Mouse (Mus musculus): Measurements from ENCODE around the gene Arl5a. TPM values are rescaled to one million over a fixed set of nuclear protein-coding genes. Genes with fewer than 3 reads are reported as not detected.

Arl5a gene
- polyA plus RNA-seq, 1 experiment from 2014 or later, result 21.9 TPM

- ATAC-seq, result no peak
- Histone ChIP-seq H3K36me3 (replicated peaks; ENCODE audit: insufficient read depth, low read length) (no peaks in the 10 kb centered on the region), H3K4me3 (ENCODE audit: low read depth, low read length) (no peak overlapping the region), H3K27me3 (ENCODE audit: insufficient read depth, low read length) (no peaks in the 10 kb centered on the region), H3K9me3 (ENCODE audit: low read length) (no peaks in the 10 kb centered on the region), H3K27ac (ENCODE audit: low read depth) (no peak overlapping the region), H3K4me2 (ENCODE audit: low read depth, low read length) (no peak overlapping the region), H3K4me1 (ENCODE audit: insufficient read depth) (no peaks in the 10 kb centered on the region), H3K9ac (replicated peaks) (no peak overlapping the region)
- WGBS (ENCODE audit: insufficient replicate concordance), result 81% methylated on average over 9 of the region's 9 CpGs
- no peak for DNase-seq
- TF ChIP-seq EP300 (IDR thresholded peaks at IDR 0.05; ENCODE audit: low read depth), result no peak
- no peak for TF ChIP-seq CTCF (IDR thresholded peaks at IDR 0.05; ENCODE audit: low read depth)
Measured at GRCm38 (mm10) chr2:52361086-52361485, 63.6 kb downstream of the Arl5a start.

- no peak overlapping the region for H3K27ac ChIP-seq (ENCODE audit: low read depth)
- H3K9me3 ChIP-seq (ENCODE audit: low read length), result no peaks in the 10 kb centered on the region
- no peak for DNase-seq
- no peak for TF ChIP-seq CTCF (IDR thresholded peaks at IDR 0.05; ENCODE audit: low read depth)
- TF ChIP-seq EP300 (IDR thresholded peaks at IDR 0.05; ENCODE audit: low read depth), result no peak
- H3K9ac ChIP-seq (replicated peaks), result no peak overlapping the region
- H3K27me3 ChIP-seq (ENCODE audit: insufficient read depth, low read length), result no peaks in the 10 kb centered on the region
- H3K4me1 ChIP-seq (ENCODE audit: insufficient read depth), result no peaks in the 10 kb centered on the region
- 60% methylated on average over 1 of the region's 1 CpGs for WGBS (ENCODE audit: insufficient replicate concordance)
- no peak overlapping the region for H3K4me3 ChIP-seq (ENCODE audit: low read depth, low read length)
- no peak for ATAC-seq
- no peak overlapping the region for H3K4me2 ChIP-seq (ENCODE audit: low read depth, low read length)
- H3K36me3 ChIP-seq (replicated peaks; ENCODE audit: insufficient read depth, low read length), result no peaks in the 10 kb centered on the region
Measured at GRCm38 (mm10) chr2:52359722-52360121, 65.0 kb downstream of the Arl5a start.

GRCm38 (mm10) chr2:52358156-52358555 is 66.5 kb downstream of the Arl5a start:
- no peak for TF ChIP-seq CTCF (IDR thresholded peaks at IDR 0.05; ENCODE audit: low read depth)
- no peak for TF ChIP-seq EP300 (IDR thresholded peaks at IDR 0.05; ENCODE audit: low read depth)
- Histone ChIP-seq H3K4me2 (ENCODE audit: low read depth, low read length) (no peak overlapping the region), H3K9ac (replicated peaks) (no peak overlapping the region), H3K36me3 (replicated peaks; ENCODE audit: insufficient read depth, low read length) (no peaks in the 10 kb centered on the region), H3K4me1 (ENCODE audit: insufficient read depth) (no peaks in the 10 kb centered on the region), H3K4me3 (ENCODE audit: low read depth, low read length) (no peak overlapping the region), H3K27ac (ENCODE audit: low read depth) (no peak overlapping the region), H3K27me3 (ENCODE audit: insufficient read depth, low read length) (no peaks in the 10 kb centered on the region), H3K9me3 (ENCODE audit: low read length) (no peaks in the 10 kb centered on the region)
- no peak for DNase-seq
- WGBS (ENCODE audit: insufficient replicate concordance), result 73% methylated on average over 5 of the region's 5 CpGs
- no peak for ATAC-seq

- Histone ChIP-seq H3K4me2 (ENCODE audit: low read depth, low read length) (no peak overlapping the region), H3K36me3 (replicated peaks; ENCODE audit: insufficient read depth, low read length) (no peaks in the 10 kb centered on the region), H3K9me3 (ENCODE audit: low read length) (no peaks in the 10 kb centered on the region), H3K27ac (ENCODE audit: low read depth) (no peak overlapping the region), H3K27me3 (ENCODE audit: insufficient read depth, low read length) (no peaks in the 10 kb centered on the region), H3K9ac (replicated peaks) (no peak overlapping the region), H3K4me1 (ENCODE audit: insufficient read depth) (no peaks in the 10 kb centered on the region), H3K4me3 (ENCODE audit: low read depth, low read length) (no peak overlapping the region)
- TF ChIP-seq EP300 (IDR thresholded peaks at IDR 0.05; ENCODE audit: low read depth), result no peak
- no peak for ATAC-seq
- no peak for DNase-seq
- WGBS (ENCODE audit: insufficient replicate concordance), result 77% methylated on average over 1 of the region's 1 CpGs
Measured at GRCm38 (mm10) chr2:52351029-52351428, 73.7 kb downstream of the Arl5a start.

Other genes starting within 250 kb of the Arl5a start
- gene Neb, start 46.4 kb downstream of the Arl5a start, polyA plus RNA-seq (2015; fragmentation: Nextera tagmentation; extraction: Ambion mirVana), result 1.7 and 10.1 TPM in 2 replicates